ENCODE assay signal across 7 mouse cellular contexts in the genomic region with DNA sequence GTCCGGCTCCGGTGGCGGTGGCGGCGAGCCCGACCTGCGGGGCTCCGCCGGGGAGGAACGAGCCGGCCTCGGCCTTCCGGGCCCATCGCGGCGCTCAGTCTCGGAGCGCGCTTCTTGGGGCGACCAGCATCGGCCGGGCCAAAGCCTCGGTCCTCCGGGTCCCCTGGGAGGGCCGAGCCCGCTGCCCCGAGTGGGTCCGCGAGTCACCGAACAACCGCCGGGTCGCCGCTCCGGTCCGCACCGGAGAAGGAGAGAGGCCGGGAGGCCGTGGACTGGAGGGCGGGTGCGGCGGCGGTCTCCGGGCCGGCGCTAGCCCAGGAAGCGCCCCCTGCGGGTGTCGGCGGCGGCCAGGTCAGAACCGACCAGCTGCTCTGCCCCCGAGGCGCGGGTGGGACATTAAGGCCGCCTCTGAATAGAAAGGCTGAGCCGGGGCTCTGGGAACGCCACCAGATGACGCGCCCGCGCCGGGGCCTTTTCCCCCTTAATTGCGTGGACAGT. TPM values are rescaled to one million over a fixed set of nuclear protein-coding genes. Genes with fewer than 3 reads are reported as not detected.
DNase-seq lines count a peak whose midpoint lies in the region; ATAC-seq lines count a peak whose summit lies in the region.

No protein-coding gene starts in this region.

- no peaks in the 10 kb centered on the region for H3K36me3 ChIP-seq in lung, embryonic 16.5 days (ENCODE audit: control insufficient read depth, insufficient read depth, low read length)
- no peaks in the 10 kb centered on the region for H3K36me3 ChIP-seq in embryonic facial prominence, embryonic 10.5 days (replicated peaks)
- H3K36me3 ChIP-seq in hindbrain, embryonic 11.5 days (ENCODE audit: control insufficient read depth, insufficient read depth, low read length) = no peaks in the 10 kb centered on the region
- H3K36me3 ChIP-seq in liver, embryonic 13.5 days = no peaks in the 10 kb centered on the region
- no peaks in the 10 kb centered on the region for H3K36me3 ChIP-seq in stomach, embryonic 16.5 days (ENCODE audit: control insufficient read depth, insufficient read depth, low read length)

- peak overlapping the region; percentile 55 for H3K4me3 ChIP-seq in lung, embryonic 16.5 days (ENCODE audit: low read length)
- peak overlapping the region; percentile 59 for H3K4me3 ChIP-seq in embryonic facial prominence, embryonic 10.5 days
- peak overlapping the region; percentile 49 for H3K4me3 ChIP-seq in hindbrain, embryonic 11.5 days (ENCODE audit: low read depth, low read length)
- H3K4me3 ChIP-seq in liver, embryonic 13.5 days (replicated peaks) = peak overlapping the region; percentile 51
- H3K4me3 ChIP-seq in stomach, embryonic 16.5 days (replicated peaks; ENCODE audit: low read length) = peak overlapping the region; percentile 52

- H3K4me2 ChIP-seq in lung, embryonic 16.5 days (ENCODE audit: low read depth, low read length) = peak overlapping the region; percentile 95
- peak overlapping the region; percentile 89 for H3K4me2 ChIP-seq in hindbrain, embryonic 11.5 days (replicated peaks; ENCODE audit: low read depth, low read length)
- H3K4me2 ChIP-seq in liver, embryonic 13.5 days = peak overlapping the region; percentile 64
- peak overlapping the region; percentile 90 for H3K4me2 ChIP-seq in stomach, embryonic 16.5 days (ENCODE audit: low read depth, low read length)

- ATAC-seq in lung, embryonic 16.5 days (ENCODE audit: low read depth) = peak; percentile 57
- ATAC-seq in hindbrain, embryonic 11.5 days (ENCODE audit: low FRiP score) = peak; percentile 37
- ATAC-seq in liver, embryonic 13.5 days (ENCODE audit: low read depth) = no peak
- peak; percentile 27 for ATAC-seq in stomach, embryonic 16.5 days (ENCODE audit: insufficient read depth, low FRiP score)

- H3K27ac ChIP-seq in lung, embryonic 16.5 days (ENCODE audit: low read length) = no peak overlapping the region
- H3K27ac ChIP-seq in embryonic facial prominence, embryonic 10.5 days (replicated peaks) = peak overlapping the region; percentile 54
- peak overlapping the region; percentile 95 for H3K27ac ChIP-seq in hindbrain, embryonic 11.5 days (ENCODE audit: low read depth, low read length)
- H3K27ac ChIP-seq in liver, embryonic 13.5 days = no peak overlapping the region
- H3K27ac ChIP-seq in stomach, embryonic 16.5 days (ENCODE audit: low read length) = no peak overlapping the region

- H3K9ac ChIP-seq in lung, embryonic 16.5 days (ENCODE audit: low read length) = peak overlapping the region; percentile 35
- H3K9ac ChIP-seq in hindbrain, embryonic 11.5 days (ENCODE audit: low read depth, low read length) = peak overlapping the region; percentile 62
- no peak overlapping the region for H3K9ac ChIP-seq in liver, embryonic 13.5 days
- H3K9ac ChIP-seq in stomach, embryonic 16.5 days (ENCODE audit: low read length) = peak overlapping the region; percentile 58

- peaks cover 88% of the 10 kb centered on the region for H3K27me3 ChIP-seq in lung, embryonic 16.5 days (ENCODE audit: control insufficient read depth, insufficient read depth, low read depth, low read length)
- H3K27me3 ChIP-seq in embryonic facial prominence, embryonic 10.5 days (replicated peaks; ENCODE audit: low read depth, poor library complexity, severe bottlenecking) = peaks cover 100% of the 10 kb centered on the region
- peaks cover 73% of the 10 kb centered on the region for H3K27me3 ChIP-seq in hindbrain, embryonic 11.5 days (ENCODE audit: control insufficient read depth, insufficient read depth, low read length)
- H3K27me3 ChIP-seq in liver, embryonic 13.5 days = peaks cover 96% of the 10 kb centered on the region
- peaks cover 91% of the 10 kb centered on the region for H3K27me3 ChIP-seq in stomach, embryonic 16.5 days (ENCODE audit: control insufficient read depth, insufficient read depth, low read length)

- DNase-seq in lung, postnatal 25 days (ENCODE audit: low spot score) = no peak
- peak; percentile 73 for DNase-seq in embryonic facial prominence, embryonic 10.5 days (ENCODE audit: low spot score)
- DNase-seq in hindbrain, embryonic 11.5 days (ENCODE audit: low spot score) = peak; percentile 83
- no peak for DNase-seq in liver, embryonic 13.5 days
- no peak for DNase-seq in natural killer cell, adult 2 months (ENCODE audit: low spot score in 2 of 2)

- 1% methylated on average over 36 of the region's 64 CpGs for WGBS in lung, embryonic 16.5 days
- WGBS in embryonic facial prominence, embryonic 10.5 days = under 1% methylated on average over 63 of the region's 64 CpGs
- under 1% methylated on average over 40 of the region's 64 CpGs for WGBS in hindbrain, embryonic 11.5 days
- under 1% methylated on average over 55 of the region's 64 CpGs for WGBS in liver, embryonic 13.5 days (ENCODE audit: insufficient replicate concordance)
- under 1% methylated on average over 59 of the region's 64 CpGs for WGBS in stomach, embryonic 16.5 days

- no peaks in the 10 kb centered on the region for H3K9me3 ChIP-seq in lung, embryonic 16.5 days (ENCODE audit: control insufficient read depth, low read length)
- H3K9me3 ChIP-seq in embryonic facial prominence, embryonic 10.5 days = no peaks in the 10 kb centered on the region
- no peaks in the 10 kb centered on the region for H3K9me3 ChIP-seq in hindbrain, embryonic 11.5 days (ENCODE audit: control insufficient read depth, low read length)
- H3K9me3 ChIP-seq in liver, embryonic 13.5 days (replicated peaks) = no peaks in the 10 kb centered on the region
- 0 out of 2 replicates have a peak, but pooled peaks cover 3% of the 10 kb centered on the region for H3K9me3 ChIP-seq in stomach, embryonic 16.5 days (replicated peaks; ENCODE audit: control insufficient read depth, low read length)

- H3K4me1 ChIP-seq in lung, embryonic 16.5 days (replicated peaks; ENCODE audit: control insufficient read depth, insufficient read depth, low read length) = peaks cover 8% of the 10 kb centered on the region
- H3K4me1 ChIP-seq in embryonic facial prominence, embryonic 10.5 days = peaks cover 13% of the 10 kb centered on the region
- peaks cover 4% of the 10 kb centered on the region; the same call in 1 of the 2 replicates for H3K4me1 ChIP-seq in hindbrain, embryonic 11.5 days (replicated peaks; ENCODE audit: control insufficient read depth, insufficient read depth, low read length)
- peaks cover 9% of the 10 kb centered on the region for H3K4me1 ChIP-seq in liver, embryonic 13.5 days (replicated peaks)
- peaks cover 8% of the 10 kb centered on the region for H3K4me1 ChIP-seq in stomach, embryonic 16.5 days (ENCODE audit: control insufficient read depth, insufficient read depth, low read length)

RNA-seq across cellular contexts. Expression of a gene that starts 3.0 kb away (rescaled TPM):
- not detected in 2 replicates for polyA plus RNA-seq in lung, embryonic 16.5 days (2015; fragmentation: Nextera tagmentation; extraction: Ambion mirVana)
- 0.52 TPM in 1 of 2 replicates, not detected in the other for polyA plus RNA-seq in embryonic facial prominence, embryonic 10.5 days (2016; fragmentation: Nextera tagmentation; extraction: Ambion mirVana)
- 8.1 and 8.2 TPM in 2 replicates for polyA plus RNA-seq in hindbrain, embryonic 11.5 days (2014; fragmentation: Nextera tagmentation; extraction: Ambion mirVana)
- not detected in 2 replicates for polyA plus RNA-seq in liver, embryonic 13.5 days (2015; fragmentation: Nextera tagmentation; extraction: Ambion mirVana)
- not detected in 2 replicates for polyA plus RNA-seq in stomach, embryonic 16.5 days (2015; fragmentation: Nextera tagmentation; extraction: Ambion mirVana)

RNA-seq across cellular contexts. Expression of a gene that starts 38.7 kb away (rescaled TPM):
- 49.3 and 49.8 TPM in 2 replicates for polyA plus RNA-seq in lung, embryonic 16.5 days (2015; fragmentation: Nextera tagmentation; extraction: Ambion mirVana)
- polyA plus RNA-seq in embryonic facial prominence, embryonic 10.5 days (2016; fragmentation: Nextera tagmentation; extraction: Ambion mirVana) = 46.6 TPM in 2 replicates
- polyA plus RNA-seq in hindbrain, embryonic 11.5 days (2014; fragmentation: Nextera tagmentation; extraction: Ambion mirVana) = 86.3 and 90.6 TPM in 2 replicates
- 23.2 and 32.1 TPM in 2 replicates for polyA plus RNA-seq in liver, embryonic 13.5 days (2015; fragmentation: Nextera tagmentation; extraction: Ambion mirVana)
- 37.0 and 42.1 TPM in 2 replicates for polyA plus RNA-seq in stomach, embryonic 16.5 days (2015; fragmentation: Nextera tagmentation; extraction: Ambion mirVana)

Comparison
In these comparisons a context has a peak if more than half of its experiments do, and no peak if none do; other contexts are left out.
1. H3K27ac ChIP-seq: peak in embryonic facial prominence, embryonic 10.5 days (single experiment) and hindbrain, embryonic 11.5 days (single experiment); none in lung, embryonic 16.5 days (single experiment), liver, embryonic 13.5 days (single experiment) and stomach, embryonic 16.5 days (single experiment).
2. DNase-seq: peak in embryonic facial prominence, embryonic 10.5 days (single experiment) and hindbrain, embryonic 11.5 days (single experiment); none in lung, postnatal 25 days (single experiment), liver, embryonic 13.5 days (single experiment) and natural killer cell, adult 2 months (0 of 2).
3. Peak in every context shown above with its lines, with median percentiles within 50 percentile points of each other: H3K4me2 ChIP-seq and H3K4me3 ChIP-seq.